Mouse (Mus musculus): ENCODE measurements around the gene Tbk1. TPM values are rescaled to one million over a fixed set of nuclear protein-coding genes. Genes with fewer than 3 reads are reported as not detected.
A peak's percentile ranks its signal among the peaks of the same experiment; 100 is the strongest.

The Tbk1 gene
- total and polyA plus RNA-seq, 2 experiments from 2014 or later = 16.7 to 21.7 TPM

DNA sequence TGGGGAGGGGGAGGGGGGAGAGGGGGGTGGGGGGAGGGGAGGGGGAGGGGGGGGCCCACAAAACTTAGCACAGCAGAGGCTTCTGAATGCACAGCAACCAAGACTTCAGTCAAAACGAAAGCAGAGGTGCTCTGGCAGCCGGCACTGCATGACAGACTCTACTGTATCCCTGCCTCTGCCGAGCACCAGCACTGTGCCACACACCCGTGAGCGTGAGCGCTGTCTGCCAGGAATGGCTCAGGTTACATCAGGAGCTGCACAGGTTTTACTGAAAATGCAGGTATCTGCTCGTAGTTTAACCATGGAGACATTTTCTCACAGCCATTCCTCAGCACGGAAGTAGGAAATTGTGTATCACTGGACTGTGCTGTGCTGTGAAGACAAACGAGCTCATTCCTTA, 36.3 kb downstream of the Tbk1 start:
- TF ChIP-seq CTCF (IDR thresholded peaks at IDR 0.05; ENCODE audit: low read depth) = no peak
- no peak overlapping the region for H3K4me2 ChIP-seq (ENCODE audit: low read depth, low read length)
- H3K36me3 ChIP-seq (ENCODE audit: insufficient read depth, low read length) = peaks cover 67% of the 10 kb centered on the region
- no peak overlapping the region for H3K9ac ChIP-seq (replicated peaks; ENCODE audit: low read length)
- H3K27ac ChIP-seq = no peak overlapping the region
- H3K4me3 ChIP-seq (ENCODE audit: low read length) = no peak overlapping the region
- no peaks in the 10 kb centered on the region for H3K4me1 ChIP-seq (ENCODE audit: insufficient read depth, low read length)
- H3K9me3 ChIP-seq (ENCODE audit: low read length) = no peaks in the 10 kb centered on the region
- no peaks in the 10 kb centered on the region for H3K27me3 ChIP-seq (ENCODE audit: insufficient read depth, low read length)
- DNase-seq (ENCODE audit: low spot score) = no peak
- 87% methylated on average over 9 of the region's 9 CpGs for WGBS
- no peak for ATAC-seq

DNA sequence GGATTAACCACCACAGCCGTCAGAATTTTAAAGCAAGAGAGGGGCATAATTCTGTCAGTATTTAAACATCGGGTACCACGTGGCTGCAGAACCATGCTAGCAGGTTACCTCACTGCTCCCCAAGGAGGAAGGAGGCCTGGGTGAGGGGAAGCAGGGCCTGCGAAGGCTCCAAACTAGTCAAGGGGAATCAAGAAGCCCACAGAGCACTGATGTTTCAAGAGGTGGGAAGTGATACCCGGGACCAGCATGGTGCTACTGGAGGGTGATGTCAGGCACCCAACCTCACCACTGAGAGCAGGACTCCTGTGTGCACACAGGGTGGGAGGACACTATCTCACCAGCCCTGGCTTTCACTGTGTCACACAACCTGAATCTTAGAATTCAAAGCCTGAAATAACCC, 36.9 kb downstream of the Tbk1 start:
- no peak for TF ChIP-seq CTCF (IDR thresholded peaks at IDR 0.05; ENCODE audit: low read depth)
- H3K4me3 ChIP-seq (ENCODE audit: low read length) = no peak overlapping the region
- no peak overlapping the region for H3K27ac ChIP-seq
- peaks cover 63% of the 10 kb centered on the region for H3K36me3 ChIP-seq (ENCODE audit: insufficient read depth, low read length)
- no peak overlapping the region for H3K9ac ChIP-seq (replicated peaks; ENCODE audit: low read length)
- DNase-seq (ENCODE audit: low spot score) (no peak), ATAC-seq (no peak)
- 89% methylated on average over 5 of the region's 5 CpGs for WGBS
- H3K4me2 ChIP-seq (ENCODE audit: low read depth, low read length) = no peak overlapping the region
- H3K9me3 ChIP-seq (ENCODE audit: low read length) = no peaks in the 10 kb centered on the region
- no peaks in the 10 kb centered on the region for H3K4me1 ChIP-seq (ENCODE audit: insufficient read depth, low read length)
- H3K27me3 ChIP-seq (ENCODE audit: insufficient read depth, low read length) = no peaks in the 10 kb centered on the region

DNA sequence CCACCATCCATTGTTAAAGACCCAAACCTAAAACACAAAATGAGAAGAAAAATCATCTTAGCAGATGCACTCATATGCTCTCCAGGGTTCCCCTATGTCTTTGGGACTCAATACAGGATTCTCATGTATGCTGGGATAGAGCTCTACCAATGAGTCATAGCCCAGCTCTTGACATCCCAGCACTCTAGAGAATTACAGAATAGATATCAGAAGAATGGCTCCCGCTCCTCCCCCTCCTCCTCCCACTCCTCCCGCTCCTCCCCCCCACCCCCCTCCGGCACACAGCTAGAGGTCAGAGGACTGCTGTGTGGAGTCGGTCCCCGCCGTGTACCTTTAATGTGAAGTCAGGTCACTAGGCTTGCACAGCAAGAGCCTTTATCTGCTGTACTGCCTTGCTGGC, 39.4 kb downstream of the Tbk1 start:
- Histone ChIP-seq H3K9ac (replicated peaks; ENCODE audit: low read length) (no peak overlapping the region), H3K4me2 (ENCODE audit: low read depth, low read length) (no peak overlapping the region), H3K4me3 (ENCODE audit: low read length) (no peak overlapping the region), H3K27me3 (ENCODE audit: insufficient read depth, low read length) (no peaks in the 10 kb centered on the region), H3K9me3 (ENCODE audit: low read length) (no peaks in the 10 kb centered on the region), H3K4me1 (ENCODE audit: insufficient read depth, low read length) (no peaks in the 10 kb centered on the region), H3K27ac (no peak overlapping the region), H3K36me3 (ENCODE audit: insufficient read depth, low read length) (peaks cover 43% of the 10 kb centered on the region)
- no peak for ATAC-seq
- no peak for TF ChIP-seq CTCF (IDR thresholded peaks at IDR 0.05; ENCODE audit: low read depth)
- no peak for DNase-seq (ENCODE audit: low spot score)
- whole genome bisulfite sequencing = 62% methylated on average over 6 of the region's 6 CpGs

DNA sequence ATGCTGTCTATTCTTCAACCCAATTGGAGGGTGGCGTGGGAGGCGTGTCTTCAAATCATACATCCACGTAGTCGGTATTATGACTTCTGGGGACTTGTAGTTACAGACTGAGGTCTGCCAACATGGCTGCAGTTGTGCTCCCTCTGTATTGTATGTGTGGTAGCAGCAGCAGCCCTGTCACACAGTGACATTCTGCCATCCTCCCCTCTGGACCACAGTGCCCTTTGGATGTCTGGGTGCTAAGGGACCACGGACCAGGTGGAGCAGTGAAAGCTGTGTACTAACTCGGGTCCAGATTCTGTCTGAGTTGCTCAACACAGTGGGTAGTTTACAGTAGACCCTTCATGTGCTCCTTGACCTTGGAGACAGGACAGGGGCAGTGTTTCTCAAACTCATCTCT, 43.0 kb downstream of the Tbk1 start:
- Histone ChIP-seq H3K36me3 (ENCODE audit: insufficient read depth, low read length) (peaks cover 22% of the 10 kb centered on the region; the same call in 1 of the 2 replicates), H3K27me3 (ENCODE audit: insufficient read depth, low read length) (no peaks in the 10 kb centered on the region), H3K4me3 (ENCODE audit: low read length) (no peak overlapping the region), H3K9me3 (ENCODE audit: low read length) (no peaks in the 10 kb centered on the region), H3K9ac (replicated peaks; ENCODE audit: low read length) (no peak overlapping the region), H3K27ac (no peak overlapping the region), H3K4me2 (ENCODE audit: low read depth, low read length) (no peak overlapping the region), H3K4me1 (ENCODE audit: insufficient read depth, low read length) (no peaks in the 10 kb centered on the region)
- no peak for DNase-seq (ENCODE audit: low spot score)
- WGBS = 99% methylated on average over 6 of the region's 6 CpGs
- TF ChIP-seq CTCF (IDR thresholded peaks at IDR 0.05; ENCODE audit: low read depth) = no peak
- ATAC-seq = no peak

DNA sequence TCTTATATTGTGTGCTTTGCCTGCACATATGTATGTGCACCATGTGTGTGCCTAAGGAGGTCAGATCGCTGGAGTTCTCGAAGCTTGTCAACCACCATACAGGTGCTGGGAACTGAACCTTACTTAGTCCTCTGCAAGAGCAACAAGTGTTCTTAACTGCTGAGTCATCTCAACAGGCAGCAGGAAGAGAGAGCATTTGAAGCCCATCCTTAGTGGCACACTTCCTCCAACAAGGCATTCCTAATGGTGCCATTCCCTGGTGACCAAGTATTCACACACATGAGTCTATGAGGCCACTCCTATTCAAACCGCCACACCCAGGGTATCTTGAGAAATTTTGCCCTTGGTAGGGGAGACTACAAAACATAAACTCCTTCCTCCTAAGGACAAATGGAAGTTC, 44.4 kb downstream of the Tbk1 start:
- Histone ChIP-seq H3K4me3 (ENCODE audit: low read length) (no peak overlapping the region), H3K27ac (no peak overlapping the region), H3K36me3 (ENCODE audit: insufficient read depth, low read length) (peaks cover 12% of the 10 kb centered on the region; the same call in 1 of the 2 replicates), H3K27me3 (ENCODE audit: insufficient read depth, low read length) (no peaks in the 10 kb centered on the region), H3K4me1 (ENCODE audit: insufficient read depth, low read length) (no peaks in the 10 kb centered on the region), H3K9me3 (ENCODE audit: low read length) (no peaks in the 10 kb centered on the region), H3K4me2 (ENCODE audit: low read depth, low read length) (no peak overlapping the region), H3K9ac (replicated peaks; ENCODE audit: low read length) (no peak overlapping the region)
- TF ChIP-seq CTCF (IDR thresholded peaks at IDR 0.05; ENCODE audit: low read depth) = no peak
- 98% methylated on average over 3 of the region's 3 CpGs for WGBS
- DNase-seq (ENCODE audit: low spot score) (no peak), ATAC-seq (no peak)

DNA sequence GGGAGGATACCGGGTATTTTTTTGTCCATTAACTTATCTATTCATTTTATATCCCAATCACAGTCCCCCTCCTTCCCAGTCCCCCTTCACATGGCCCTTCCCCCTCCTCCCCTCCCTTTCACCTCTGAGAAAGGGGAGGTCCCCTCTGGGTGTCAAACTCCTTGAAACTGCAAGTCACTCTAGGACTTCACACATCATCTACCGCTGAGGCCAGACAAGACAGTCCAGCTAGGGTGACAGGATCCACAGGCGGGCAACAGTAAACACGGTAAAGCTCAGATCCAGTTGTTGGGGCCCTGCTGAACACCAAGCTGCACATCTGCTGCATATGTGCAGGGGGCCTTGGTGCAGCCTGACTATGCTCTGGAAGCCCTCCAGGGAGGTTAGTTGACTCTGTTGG, 51.6 kb downstream of the Tbk1 start:
- H3K4me2 ChIP-seq (ENCODE audit: low read depth, low read length) = no peak overlapping the region
- no peak overlapping the region for H3K27ac ChIP-seq
- WGBS = 86% methylated on average over 4 of the region's 4 CpGs
- H3K27me3 ChIP-seq (ENCODE audit: insufficient read depth, low read length) = no peaks in the 10 kb centered on the region
- H3K9ac ChIP-seq (replicated peaks; ENCODE audit: low read length) = no peak overlapping the region
- H3K9me3 ChIP-seq (ENCODE audit: low read length) = no peaks in the 10 kb centered on the region
- H3K4me3 ChIP-seq (ENCODE audit: low read length) = no peak overlapping the region
- DNase-seq (ENCODE audit: low spot score) = no peak
- no peaks in the 10 kb centered on the region for H3K36me3 ChIP-seq (ENCODE audit: insufficient read depth, low read length)
- no peaks in the 10 kb centered on the region for H3K4me1 ChIP-seq (ENCODE audit: insufficient read depth, low read length)
- no peak for TF ChIP-seq CTCF (IDR thresholded peaks at IDR 0.05; ENCODE audit: low read depth)
- ATAC-seq = no peak

DNA sequence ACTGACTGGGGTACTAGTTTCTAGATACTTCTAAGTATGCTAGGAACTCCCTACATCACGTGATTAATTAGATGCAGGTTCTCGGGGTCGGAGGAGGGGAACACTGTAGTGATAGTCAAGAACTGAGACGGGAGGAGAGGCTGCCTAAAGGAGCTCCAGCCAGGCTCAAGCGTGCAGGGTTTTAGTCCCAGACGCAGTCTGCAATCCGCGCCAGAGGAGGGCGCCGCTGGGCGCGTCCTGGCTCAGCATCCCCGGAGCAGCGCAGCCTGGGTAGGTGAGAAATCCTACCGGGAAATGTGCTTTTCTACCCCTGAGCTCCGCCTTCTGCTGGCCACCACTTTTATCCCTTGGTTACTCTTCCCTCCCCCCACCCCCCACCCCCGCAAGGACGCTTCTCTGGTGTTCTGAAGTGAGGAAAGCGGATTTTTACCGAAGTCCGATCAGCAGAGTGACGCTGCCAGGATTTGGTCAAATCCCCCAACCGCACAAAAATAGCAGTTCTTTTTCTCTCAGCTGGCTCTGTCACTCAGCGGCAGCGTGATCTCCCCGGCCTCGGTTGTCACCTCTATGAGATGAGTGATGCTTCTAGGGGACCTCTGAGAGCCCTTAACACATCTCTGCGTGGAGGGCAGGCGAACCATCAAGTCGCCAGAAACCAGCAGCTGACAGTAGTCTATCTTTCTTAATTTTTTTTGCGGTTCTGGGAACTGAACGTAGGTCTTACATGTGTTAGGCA, 53.3 kb downstream of the Tbk1 start:
- ATAC-seq = peak; percentile 69
- H3K4me3 ChIP-seq (ENCODE audit: low read length) = peak overlapping the region; percentile 36
- peak overlapping the region; percentile 61 for H3K4me2 ChIP-seq (ENCODE audit: low read depth, low read length)
- no peak overlapping the region; the same call in 1 of the 2 replicates for H3K9ac ChIP-seq (replicated peaks; ENCODE audit: low read length)
- peak; percentile 76 for DNase-seq (ENCODE audit: low spot score)
- no peaks in the 10 kb centered on the region for H3K4me1 ChIP-seq (ENCODE audit: insufficient read depth, low read length)
- WGBS = 12% methylated on average over 32 of the region's 32 CpGs
- H3K27ac ChIP-seq = no peak overlapping the region
- H3K9me3 ChIP-seq (ENCODE audit: low read length) = no peaks in the 10 kb centered on the region
- H3K27me3 ChIP-seq (ENCODE audit: insufficient read depth, low read length) = no peaks in the 10 kb centered on the region
- H3K36me3 ChIP-seq (ENCODE audit: insufficient read depth, low read length) = no peaks in the 10 kb centered on the region
- peak; percentile 65 for TF ChIP-seq CTCF (IDR thresholded peaks at IDR 0.05; ENCODE audit: low read depth)
